Mouse (Mus musculus) neural tube, embryonic 10.5 days (tissue): Measurements from ENCODE around the gene Asdurf.
"Not testable (repeated sequence)": the region's sequence is repeated elsewhere in the genome, so short reads cannot be mapped to it uniquely, and the experiment has no call there.

Experiments used
- DNase-seq: peaks from one replicate; pipeline ENCODE4 v3.0.0-alpha.2; 2017; ENCODE audit warnings: low spot score; ENCODE audit errors: extremely low spot score

Asdurf gene

DNA sequence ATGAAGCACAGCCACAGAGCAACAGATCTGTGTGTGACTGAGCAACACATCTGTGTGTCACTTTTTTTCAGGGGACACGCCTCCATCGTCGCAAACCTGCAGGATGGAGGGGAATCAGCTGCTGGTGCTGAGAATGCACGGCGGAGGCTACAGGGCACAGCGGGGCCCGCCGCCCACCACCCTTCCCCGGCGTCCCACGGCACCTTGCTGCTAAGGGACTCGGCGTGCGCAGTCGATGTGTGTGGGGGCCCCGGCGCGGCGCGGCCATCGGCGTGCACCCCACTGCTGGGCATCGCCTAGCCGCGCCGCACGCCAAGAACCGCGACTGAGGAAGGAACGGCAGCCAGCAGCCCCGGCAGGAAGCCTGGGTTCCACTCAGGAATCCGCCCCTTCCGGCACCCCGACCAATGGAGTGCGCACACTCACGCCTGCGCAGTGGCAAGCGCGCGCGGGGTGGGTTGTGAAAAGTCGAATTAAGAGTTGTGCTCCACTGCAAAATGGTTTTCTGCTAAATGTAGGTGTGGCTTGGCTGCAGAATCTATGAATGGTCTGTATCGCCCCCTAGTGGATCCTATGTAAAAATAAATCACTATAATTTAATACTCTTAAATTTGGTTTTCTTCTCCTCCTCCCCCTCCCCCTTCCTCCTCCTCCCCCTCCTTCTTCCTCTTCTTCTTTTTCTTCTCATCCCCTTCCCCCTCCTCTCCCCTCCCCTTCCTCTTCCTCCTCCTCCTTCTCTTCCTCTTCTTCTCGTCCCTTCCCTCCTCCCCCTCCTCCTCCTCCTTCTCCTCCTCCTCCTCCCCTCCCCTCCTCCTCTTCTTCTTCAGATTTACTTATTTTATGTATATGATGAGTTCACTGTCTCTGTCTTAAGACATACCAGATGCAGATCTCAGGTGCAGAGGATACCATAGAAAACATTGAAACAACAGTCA is at the start of gene Asdurf, which contains the start of the genes Gm28551 and Asnsd1:
Gene Asdurf (minus strand): TSS at position 293 of the 935 bp plus-strand sequence.
Gene Gm28551 (minus strand): TSS at position 341 of the 935 bp plus-strand sequence.
Gene Asnsd1 (minus strand): TSS at position 426 of the 935 bp plus-strand sequence.
- peak; percentile 96 for DNase-seq

- DNase-seq, result not testable (repeated sequence)
These were observed 41.7 kb upstream of the Asdurf start for GRCm38 (mm10) chr1:53393936-53394760.

- DNase-seq, result no peak
These were observed 36.3 kb upstream of the Asdurf start for GRCm38 (mm10) chr1:53388762-53389161.

GRCm38 (mm10) chr1:53384085-53384688 is 31.8 kb upstream of the Asdurf start:
- DNase-seq, result no peak

DNA sequence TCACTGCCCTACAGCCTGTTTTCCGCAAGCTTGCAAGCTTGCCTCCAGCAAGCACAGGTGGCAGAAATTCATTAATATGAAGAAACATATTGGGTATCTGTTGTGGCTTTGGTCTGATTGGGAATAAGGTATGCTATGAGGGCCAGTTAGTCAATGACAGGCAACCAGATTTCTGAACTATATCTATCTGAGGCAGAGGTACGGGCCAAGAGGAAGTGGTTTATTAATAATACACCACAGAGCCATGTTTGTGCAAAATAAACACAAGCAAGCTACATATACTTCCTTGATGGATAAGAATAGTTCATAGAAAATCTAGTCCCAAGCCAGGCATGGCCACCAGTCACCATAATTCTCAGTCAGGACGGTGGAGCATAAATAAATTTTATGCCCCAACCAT is 25.3 kb upstream of the Asdurf start:
- no peak for DNase-seq

DNA sequence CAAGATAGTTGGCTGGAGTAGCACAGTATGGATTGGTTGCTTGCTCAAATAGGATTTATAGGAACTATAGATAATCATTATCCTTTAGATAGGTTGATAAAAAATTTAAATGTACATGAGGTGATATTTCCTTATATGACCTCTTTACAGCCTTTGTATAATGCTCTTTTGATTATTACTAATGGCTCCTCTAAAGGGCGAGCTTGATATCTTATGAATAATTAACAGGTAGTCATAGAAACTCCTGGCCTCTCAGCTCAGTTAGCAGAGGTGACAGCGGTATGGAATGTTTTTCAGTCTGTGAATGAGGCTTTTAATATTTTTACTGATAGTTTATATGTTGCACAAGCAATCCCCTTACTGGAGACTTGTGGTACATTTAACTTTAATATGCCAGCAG is 23.5 kb upstream of the Asdurf start:
- DNase-seq, result not testable (repeated sequence)

DNA sequence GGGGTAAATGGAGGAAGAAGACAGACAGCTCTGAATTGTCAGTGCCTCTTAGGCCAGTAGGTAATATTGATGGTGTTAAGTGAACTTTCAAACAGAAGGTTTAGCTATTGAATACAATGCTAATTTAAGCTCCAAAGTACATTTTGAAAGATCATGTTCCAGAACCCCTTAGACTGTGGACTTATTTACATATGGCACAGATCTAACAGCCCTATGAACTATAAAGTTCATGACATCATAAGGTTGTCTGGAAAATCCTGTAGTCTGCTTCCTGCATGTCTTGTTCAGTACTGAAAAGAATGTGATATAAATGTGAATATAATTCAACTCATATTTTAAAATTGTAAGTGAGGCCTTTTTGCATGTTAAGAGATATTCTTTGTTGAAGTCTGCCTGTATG is 6.6 kb upstream of the Asdurf start:
- no peak for DNase-seq

DNA sequence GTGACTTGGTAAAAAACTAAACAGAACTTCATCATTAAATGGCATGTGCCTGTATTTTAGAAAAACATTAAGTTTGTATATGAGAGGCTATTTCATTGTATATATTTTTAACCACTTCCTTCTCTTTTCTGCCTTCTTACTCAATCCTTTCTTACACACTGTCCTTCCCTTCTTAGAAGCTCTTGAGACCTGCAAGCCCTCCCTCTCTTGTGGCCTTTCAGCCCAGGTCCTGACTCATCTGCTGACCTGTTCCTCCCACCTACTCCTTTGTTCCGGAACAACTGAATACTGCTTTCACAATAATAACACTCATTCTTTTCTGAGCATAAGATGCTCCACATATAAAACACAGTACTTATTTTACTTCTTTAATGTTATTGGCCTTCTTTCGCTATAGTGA is 11.3 kb downstream of the Asdurf start:
- no peak for DNase-seq

- DNase-seq, result not testable (repeated sequence)
These were observed 15.0 kb downstream of the Asdurf start for GRCm38 (mm10) chr1:53337403-53337802.

DNA sequence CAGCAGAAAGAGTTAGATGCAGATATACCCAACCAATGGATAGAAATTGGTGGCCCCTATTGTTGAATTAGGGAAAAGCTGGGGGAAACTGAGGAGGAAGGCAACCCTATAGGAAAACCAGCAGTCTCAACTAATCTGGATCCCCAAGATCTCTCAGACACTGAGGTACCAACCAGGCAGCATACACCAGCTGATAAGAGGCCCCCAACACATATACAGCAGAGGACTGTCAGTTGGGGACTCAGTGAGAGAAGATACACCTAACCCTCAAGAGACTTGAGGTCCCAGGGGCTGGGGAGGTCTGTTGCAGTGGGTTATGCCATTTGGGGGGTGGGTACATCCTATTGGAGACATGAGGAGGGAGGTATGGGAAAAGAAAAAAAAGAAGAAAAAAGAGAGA is 17.0 kb downstream of the Asdurf start:
- no peak for DNase-seq

DNA sequence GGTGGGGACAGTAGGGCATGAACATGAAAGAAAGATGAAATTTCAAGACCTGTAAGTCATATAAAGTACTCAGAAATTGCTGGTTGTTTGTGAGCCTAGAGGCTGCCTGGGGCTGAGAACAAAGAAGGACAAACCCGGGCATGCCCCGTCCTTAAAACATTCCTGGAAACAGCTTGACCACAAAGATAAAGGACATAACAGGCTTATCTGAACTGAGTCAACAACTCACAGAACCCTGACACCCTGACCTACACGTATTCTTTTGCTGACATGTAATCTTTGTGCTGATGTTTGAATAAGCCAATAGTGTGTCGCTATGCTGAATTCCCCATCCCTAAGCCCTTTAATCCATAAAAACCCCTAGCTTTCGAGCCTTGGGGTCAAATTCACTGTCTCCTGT is 18.9 kb downstream of the Asdurf start:
- DNase-seq, result not testable (repeated sequence)

DNA sequence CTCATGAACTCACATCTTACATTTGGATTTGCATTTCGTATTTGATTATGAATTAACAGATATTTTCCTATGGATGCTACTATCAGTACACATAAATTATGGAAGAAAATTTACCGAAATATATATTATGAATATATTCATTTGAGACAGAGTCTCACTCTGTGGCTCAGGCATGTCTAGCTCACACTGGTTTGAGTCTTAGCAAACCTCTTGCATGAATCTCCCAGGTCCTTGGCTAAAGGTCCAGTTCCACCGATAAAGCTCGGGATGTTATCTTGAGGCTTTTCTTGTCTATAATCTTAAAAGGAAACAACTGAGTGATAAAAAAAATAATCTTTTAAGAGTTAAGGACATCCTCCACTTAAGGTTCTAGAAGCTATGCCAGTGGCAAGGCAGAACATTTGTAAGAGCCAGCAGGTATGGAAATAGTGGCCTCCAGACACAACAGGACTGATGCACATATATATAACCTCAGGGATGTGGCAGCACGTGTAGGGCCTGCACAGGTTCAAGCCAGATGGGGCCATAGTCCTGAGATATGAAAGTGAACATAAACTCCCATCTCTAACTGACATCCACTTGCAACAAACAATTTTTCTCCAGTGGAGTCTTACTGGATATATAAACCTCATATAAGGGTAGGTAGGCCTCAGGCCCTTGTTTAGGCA is 27.5 kb downstream of the Asdurf start:
- no peak for DNase-seq

DNA sequence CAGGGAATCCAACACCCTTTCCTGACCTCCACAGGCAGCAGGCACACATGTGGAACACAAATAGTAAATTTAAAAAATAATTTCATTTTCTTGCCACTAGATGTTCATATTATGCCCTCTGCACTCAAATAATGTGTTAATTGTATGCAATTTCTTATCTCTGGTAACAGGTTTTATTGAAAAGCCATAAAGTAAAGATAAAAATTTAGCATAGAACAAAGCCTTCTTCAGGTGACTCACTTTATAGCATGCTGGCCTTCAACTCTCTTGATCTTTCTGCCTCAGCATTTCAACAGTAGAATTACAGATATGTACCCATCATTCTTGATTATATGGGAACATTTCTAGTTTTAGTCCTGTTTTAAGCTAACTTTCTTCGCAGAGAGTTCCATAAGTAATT is 28.1 kb downstream of the Asdurf start:
- DNase-seq, result no peak

GRCm38 (mm10) chr1:53323254-53323653 is 29.2 kb downstream of the Asdurf start:
- no peak for DNase-seq

DNA sequence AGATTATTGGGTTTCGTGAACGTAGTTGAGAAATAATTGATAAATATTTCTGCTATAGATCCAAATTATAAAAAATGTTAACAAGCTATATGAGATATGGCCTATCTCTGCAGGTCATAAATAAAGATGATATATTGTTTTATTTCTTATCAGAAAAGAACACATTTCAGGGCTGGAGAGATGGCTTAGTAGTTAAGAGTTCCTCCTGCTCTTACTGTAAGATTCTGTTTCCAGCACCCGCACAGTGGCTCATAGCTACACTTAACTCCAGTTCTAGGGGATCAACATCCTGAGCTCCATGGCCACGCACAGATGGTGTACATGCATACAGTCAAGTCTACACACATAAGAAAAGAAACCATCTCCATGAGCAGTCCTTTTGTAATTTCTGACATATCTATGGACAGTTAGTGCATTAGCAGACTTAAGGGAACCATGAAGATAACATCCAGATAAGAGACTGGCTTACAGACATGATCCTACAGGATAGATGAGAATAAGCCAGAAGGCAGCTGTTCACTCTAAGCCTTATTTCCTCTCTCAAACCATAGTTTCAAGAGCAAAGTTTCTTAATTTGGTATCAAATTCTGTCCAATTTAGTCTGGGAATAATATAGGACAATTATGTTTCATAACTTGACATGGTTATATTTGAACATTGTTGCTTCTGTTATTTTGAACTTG is 30.6 kb downstream of the Asdurf start:
- no peak for DNase-seq

- DNase-seq, result peak; percentile 87
These were observed 39.1 kb downstream of the Asdurf start, which contains the start of gene Osgepl1 for GRCm38 (mm10) chr1:53312989-53313967. TSS of gene Osgepl1 (plus strand) at chr1:53313624.

GRCm38 (mm10) chr1:53300506-53300905 is 51.9 kb downstream of the Asdurf start:
- DNase-seq, result no peak
